Mouse (Mus musculus): ENCODE measurements around the gene Bloc1s5. TPM values are rescaled to one million over a fixed set of nuclear protein-coding genes. Genes with fewer than 3 reads are reported as not detected.

Bloc1s5 gene
- polyA plus RNA-seq, 1 experiment from 2014 or later, result 13.7 TPM

GRCm38 (mm10) chr13:38579971-38580600 is 54.8 kb downstream of the Bloc1s5 start:
- DNase-seq (ENCODE audit: low spot score), result no peak
- no peaks in the 10 kb centered on the region for H3K9me3 ChIP-seq (ENCODE audit: control insufficient read depth, low read length)
- no peak overlapping the region for H3K27ac ChIP-seq (ENCODE audit: low read depth)
- no peaks in the 10 kb centered on the region for H3K36me3 ChIP-seq (ENCODE audit: control insufficient read depth, insufficient read depth, low read length)
- no peak; the same call in 1 of the 2 replicates for ATAC-seq (replicated peaks; ENCODE audit: low FRiP score, low TSS enrichment, low read depth)
- peak overlapping the region; percentile 30 for H3K4me2 ChIP-seq (ENCODE audit: low read length)
- WGBS, result 62% methylated on average over 25 of the region's 25 CpGs
- H3K27me3 ChIP-seq (replicated peaks; ENCODE audit: control insufficient read depth, insufficient read depth, low read length), result no peaks in the 10 kb centered on the region
- no peak overlapping the region for H3K9ac ChIP-seq (ENCODE audit: low read length)
- no peaks in the 10 kb centered on the region; the same call in 1 of the 2 replicates for H3K4me1 ChIP-seq (replicated peaks; ENCODE audit: control insufficient read depth, insufficient read depth, low read length)
- H3K4me3 ChIP-seq (ENCODE audit: low read depth, low read length), result no peak overlapping the region

- 65% methylated on average over 3 of the region's 3 CpGs for WGBS
- ATAC-seq (replicated peaks; ENCODE audit: low FRiP score, low TSS enrichment, low read depth), result no peak
- H3K4me1 ChIP-seq (replicated peaks; ENCODE audit: control insufficient read depth, insufficient read depth, low read length), result no peaks in the 10 kb centered on the region
Measured at GRCm38 (mm10) chr13:38574668-38575067, 60.2 kb downstream of the Bloc1s5 start.

GRCm38 (mm10) chr13:38573281-38573680 is 61.6 kb downstream of the Bloc1s5 start:
- 91% methylated on average over 1 of the region's 1 CpGs for WGBS
- H3K27ac ChIP-seq (ENCODE audit: low read depth), result no peak overlapping the region
- ATAC-seq (replicated peaks; ENCODE audit: low FRiP score, low TSS enrichment, low read depth), result no peak
- no peaks in the 10 kb centered on the region for H3K36me3 ChIP-seq (ENCODE audit: control insufficient read depth, insufficient read depth, low read length)
- DNase-seq (ENCODE audit: low spot score), result no peak
- H3K4me1 ChIP-seq (replicated peaks; ENCODE audit: control insufficient read depth, insufficient read depth, low read length), result no peaks in the 10 kb centered on the region
- H3K9me3 ChIP-seq (ENCODE audit: control insufficient read depth, low read length), result no peaks in the 10 kb centered on the region
- H3K27me3 ChIP-seq (replicated peaks; ENCODE audit: control insufficient read depth, insufficient read depth, low read length), result no peaks in the 10 kb centered on the region
- H3K4me3 ChIP-seq (ENCODE audit: low read depth, low read length), result no peak overlapping the region
- no peak overlapping the region for H3K9ac ChIP-seq (ENCODE audit: low read length)
- no peak overlapping the region for H3K4me2 ChIP-seq (ENCODE audit: low read length)

More at GRCm38 (mm10) chr13:38574668-38575067, 60.2 kb downstream of the Bloc1s5 start:
- H3K4me3 ChIP-seq (ENCODE audit: low read depth, low read length), result no peak overlapping the region
- H3K27me3 ChIP-seq (replicated peaks; ENCODE audit: control insufficient read depth, insufficient read depth, low read length), result no peaks in the 10 kb centered on the region
- no peaks in the 10 kb centered on the region for H3K9me3 ChIP-seq (ENCODE audit: control insufficient read depth, low read length)
- H3K27ac ChIP-seq (ENCODE audit: low read depth), result no peak overlapping the region
- H3K9ac ChIP-seq (ENCODE audit: low read length), result no peak overlapping the region
- no peak for DNase-seq (ENCODE audit: low spot score)
- H3K4me2 ChIP-seq (ENCODE audit: low read length), result no peak overlapping the region
- no peaks in the 10 kb centered on the region for H3K36me3 ChIP-seq (ENCODE audit: control insufficient read depth, insufficient read depth, low read length)

GRCm38 (mm10) chr13:38565245-38565644 is 69.7 kb downstream of the Bloc1s5 start:
- Histone ChIP-seq H3K27me3 (replicated peaks; ENCODE audit: control insufficient read depth, insufficient read depth, low read length) (no peaks in the 10 kb centered on the region), H3K9ac (ENCODE audit: low read length) (no peak overlapping the region), H3K4me1 (replicated peaks; ENCODE audit: control insufficient read depth, insufficient read depth, low read length) (no peaks in the 10 kb centered on the region), H3K27ac (ENCODE audit: low read depth) (no peak overlapping the region), H3K9me3 (ENCODE audit: control insufficient read depth, low read length) (no peaks in the 10 kb centered on the region), H3K36me3 (ENCODE audit: control insufficient read depth, insufficient read depth, low read length) (no peaks in the 10 kb centered on the region), H3K4me2 (ENCODE audit: low read length) (no peak overlapping the region), H3K4me3 (ENCODE audit: low read depth, low read length) (no peak overlapping the region)
- ATAC-seq (replicated peaks; ENCODE audit: low FRiP score, low TSS enrichment, low read depth) (no peak), DNase-seq (ENCODE audit: low spot score) (no peak)
- WGBS, result 73% methylated on average over 4 of the region's 4 CpGs

- Histone ChIP-seq H3K36me3 (ENCODE audit: control insufficient read depth, insufficient read depth, low read length) (no peaks in the 10 kb centered on the region), H3K9me3 (ENCODE audit: control insufficient read depth, low read length) (no peaks in the 10 kb centered on the region), H3K4me2 (ENCODE audit: low read length) (no peak overlapping the region), H3K4me1 (replicated peaks; ENCODE audit: control insufficient read depth, insufficient read depth, low read length) (no peaks in the 10 kb centered on the region), H3K9ac (ENCODE audit: low read length) (no peak overlapping the region), H3K27me3 (replicated peaks; ENCODE audit: control insufficient read depth, insufficient read depth, low read length) (no peaks in the 10 kb centered on the region), H3K4me3 (ENCODE audit: low read depth, low read length) (no peak overlapping the region), H3K27ac (ENCODE audit: low read depth) (no peak overlapping the region)
- ATAC-seq (replicated peaks; ENCODE audit: low FRiP score, low TSS enrichment, low read depth), result no peak; the same call in 1 of the 2 replicates
- WGBS, result 66% methylated on average over 11 of the region's 11 CpGs
- peak; percentile 56 for DNase-seq (ENCODE audit: low spot score)
Measured at GRCm38 (mm10) chr13:38554611-38555010, 80.3 kb downstream of the Bloc1s5 start.

- Histone ChIP-seq H3K9ac (ENCODE audit: low read length) (no peak overlapping the region), H3K4me3 (ENCODE audit: low read depth, low read length) (no peak overlapping the region), H3K27ac (ENCODE audit: low read depth) (no peak overlapping the region), H3K4me1 (replicated peaks; ENCODE audit: control insufficient read depth, insufficient read depth, low read length) (no peaks in the 10 kb centered on the region), H3K4me2 (ENCODE audit: low read length) (no peak overlapping the region), H3K9me3 (ENCODE audit: control insufficient read depth, low read length) (no peaks in the 10 kb centered on the region), H3K36me3 (ENCODE audit: control insufficient read depth, insufficient read depth, low read length) (no peaks in the 10 kb centered on the region), H3K27me3 (replicated peaks; ENCODE audit: control insufficient read depth, insufficient read depth, low read length) (no peaks in the 10 kb centered on the region)
- DNase-seq (ENCODE audit: low spot score), result no peak
- 67% methylated on average over 3 of the region's 3 CpGs for WGBS
- ATAC-seq (replicated peaks; ENCODE audit: low FRiP score, low TSS enrichment, low read depth), result no peak
Measured at GRCm38 (mm10) chr13:38554210-38554609, 80.7 kb downstream of the Bloc1s5 start.

GRCm38 (mm10) chr13:38548681-38549080 is 86.2 kb downstream of the Bloc1s5 start:
- Histone ChIP-seq H3K27ac (ENCODE audit: low read depth) (no peak overlapping the region), H3K27me3 (replicated peaks; ENCODE audit: control insufficient read depth, insufficient read depth, low read length) (no peaks in the 10 kb centered on the region), H3K4me1 (replicated peaks; ENCODE audit: control insufficient read depth, insufficient read depth, low read length) (no peaks in the 10 kb centered on the region), H3K9me3 (ENCODE audit: control insufficient read depth, low read length) (no peaks in the 10 kb centered on the region), H3K4me2 (ENCODE audit: low read length) (no peak overlapping the region), H3K9ac (ENCODE audit: low read length) (no peak overlapping the region), H3K4me3 (ENCODE audit: low read depth, low read length) (no peak overlapping the region), H3K36me3 (ENCODE audit: control insufficient read depth, insufficient read depth, low read length) (no peaks in the 10 kb centered on the region)
- ATAC-seq (replicated peaks; ENCODE audit: low FRiP score, low TSS enrichment, low read depth) (no peak), DNase-seq (ENCODE audit: low spot score) (no peak)
- 80% methylated on average over 5 of the region's 5 CpGs for WGBS

GRCm38 (mm10) chr13:38547717-38548116 is 87.2 kb downstream of the Bloc1s5 start:
- DNase-seq (ENCODE audit: low spot score) (no peak), ATAC-seq (replicated peaks; ENCODE audit: low FRiP score, low TSS enrichment, low read depth) (no peak)
- H3K4me1 ChIP-seq (replicated peaks; ENCODE audit: control insufficient read depth, insufficient read depth, low read length), result no peaks in the 10 kb centered on the region
- WGBS, result 91% methylated on average over 5 of the region's 5 CpGs
- H3K36me3 ChIP-seq (ENCODE audit: control insufficient read depth, insufficient read depth, low read length), result no peaks in the 10 kb centered on the region
- H3K4me2 ChIP-seq (ENCODE audit: low read length), result no peak overlapping the region
- no peak overlapping the region for H3K4me3 ChIP-seq (ENCODE audit: low read depth, low read length)
- no peak overlapping the region for H3K27ac ChIP-seq (ENCODE audit: low read depth)
- H3K27me3 ChIP-seq (replicated peaks; ENCODE audit: control insufficient read depth, insufficient read depth, low read length), result no peaks in the 10 kb centered on the region
- no peaks in the 10 kb centered on the region for H3K9me3 ChIP-seq (ENCODE audit: control insufficient read depth, low read length)
- H3K9ac ChIP-seq (ENCODE audit: low read length), result no peak overlapping the region

GRCm38 (mm10) chr13:38546754-38547153 is 88.2 kb downstream of the Bloc1s5 start:
- H3K4me3 ChIP-seq (ENCODE audit: low read depth, low read length), result no peak overlapping the region
- no peaks in the 10 kb centered on the region for H3K9me3 ChIP-seq (ENCODE audit: control insufficient read depth, low read length)
- H3K4me1 ChIP-seq (replicated peaks; ENCODE audit: control insufficient read depth, insufficient read depth, low read length), result no peaks in the 10 kb centered on the region
- WGBS, result 78% methylated on average over 4 of the region's 4 CpGs
- no peak overlapping the region for H3K27ac ChIP-seq (ENCODE audit: low read depth)
- no peaks in the 10 kb centered on the region for H3K27me3 ChIP-seq (replicated peaks; ENCODE audit: control insufficient read depth, insufficient read depth, low read length)
- H3K4me2 ChIP-seq (ENCODE audit: low read length), result no peak overlapping the region
- no peaks in the 10 kb centered on the region for H3K36me3 ChIP-seq (ENCODE audit: control insufficient read depth, insufficient read depth, low read length)
- DNase-seq (ENCODE audit: low spot score), result no peak
- no peak for ATAC-seq (replicated peaks; ENCODE audit: low FRiP score, low TSS enrichment, low read depth)
- H3K9ac ChIP-seq (ENCODE audit: low read length), result no peak overlapping the region

Data from intestine, embryonic 14.5 days (tissue).